Mouse (Mus musculus) embryonic fibroblast, embryonic 13.5 days (primary cell): ENCODE measurements around the gene Cep57.

ENCODE experiments used
- CTCF ChIP-seq: IDR thresholded peaks from 2 replicates; pipeline ENCODE4 v1.5.1; 2011; ENCODE audit warnings: mild to moderate bottlenecking, control low read depth, low read length, moderate library complexity, borderline replicate concordance; ENCODE audit not compliant: insufficient read depth
- POLR2A ChIP-seq: IDR thresholded peaks from 2 replicates; pipeline ENCODE4 v1.6.1; 2011; ENCODE audit warnings: low read depth, mild to moderate bottlenecking, control low read depth, low read length, moderate library complexity

DNA sequence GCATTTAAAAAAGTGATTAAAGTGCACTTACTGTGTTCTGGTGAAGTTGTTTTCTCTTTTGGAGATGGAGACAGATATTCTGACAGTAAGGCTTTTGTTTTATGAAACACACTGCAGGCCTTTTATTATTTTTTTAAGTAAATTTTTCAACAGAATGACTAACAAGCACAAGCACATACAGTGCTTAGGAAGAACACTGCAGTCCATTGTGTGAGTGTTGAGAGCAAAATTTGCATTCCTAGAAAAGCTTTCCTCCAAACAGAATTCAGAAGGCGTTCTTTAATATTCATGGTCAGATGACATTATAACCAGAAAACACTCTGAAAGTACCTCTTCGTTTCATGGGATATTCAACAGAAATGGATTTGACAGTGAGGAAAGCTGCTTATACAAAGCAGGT is 61.3 kb downstream of the Cep57 start:
- no peak for TF ChIP-seq POLR2A
- no peak for TF ChIP-seq CTCF
